Mouse (Mus musculus): ENCODE measurements around the gene Dppa3. TPM values are rescaled to one million over a fixed set of nuclear protein-coding genes. Genes with fewer than 3 reads are reported as not detected.

Gene Dppa3
- polyA plus RNA-seq, 1 experiment from 2014 or later: not detected

GRCm38 (mm10) chr6:122654301-122654700 lies 28.1 kb downstream of the Dppa3 start:
- Histone ChIP-seq H3K27ac (ENCODE audit: low read length) (no peak overlapping the region), H3K4me1 (ENCODE audit: control insufficient read depth, insufficient read depth, low read length) (no peaks in the 10 kb centered on the region), H3K4me2 (ENCODE audit: low read depth, low read length) (no peak overlapping the region), H3K27me3 (ENCODE audit: control insufficient read depth, insufficient read depth, low read length) (no peaks in the 10 kb centered on the region), H3K9ac (ENCODE audit: low read length) (no peak overlapping the region), H3K4me3 (replicated peaks; ENCODE audit: low read length) (no peak overlapping the region), H3K9me3 (replicated peaks; ENCODE audit: control insufficient read depth, low read length) (no peaks in the 10 kb centered on the region), H3K36me3 (ENCODE audit: control insufficient read depth, insufficient read depth, low read length) (no peaks in the 10 kb centered on the region)
- WGBS: 68% methylated on average over 6 of the region's 6 CpGs
- ATAC-seq (ENCODE audit: insufficient read depth, low FRiP score): no peak

DNA sequence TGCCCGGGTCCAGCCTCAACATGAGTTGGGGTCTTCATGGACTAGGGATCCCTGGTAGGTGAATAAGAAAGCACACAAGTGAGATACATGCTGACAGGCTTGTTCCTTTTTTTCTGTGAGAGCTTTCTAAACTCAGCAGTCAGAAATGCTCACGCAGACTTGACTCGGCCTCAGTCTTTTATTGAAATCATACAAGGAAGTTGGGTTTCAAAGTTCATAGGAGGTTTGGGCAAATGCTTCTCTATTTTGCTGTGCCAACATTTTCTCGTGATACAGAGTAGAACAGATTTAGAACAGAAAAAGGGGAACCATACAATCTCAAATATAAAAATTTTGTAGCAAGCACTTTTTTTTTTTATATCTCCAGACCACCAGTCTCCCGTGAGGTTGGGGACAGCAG lies 31.4 kb downstream of the Dppa3 start:
- H3K4me3 ChIP-seq (replicated peaks; ENCODE audit: low read length): no peak overlapping the region
- ATAC-seq (ENCODE audit: insufficient read depth, low FRiP score): no peak

DNA sequence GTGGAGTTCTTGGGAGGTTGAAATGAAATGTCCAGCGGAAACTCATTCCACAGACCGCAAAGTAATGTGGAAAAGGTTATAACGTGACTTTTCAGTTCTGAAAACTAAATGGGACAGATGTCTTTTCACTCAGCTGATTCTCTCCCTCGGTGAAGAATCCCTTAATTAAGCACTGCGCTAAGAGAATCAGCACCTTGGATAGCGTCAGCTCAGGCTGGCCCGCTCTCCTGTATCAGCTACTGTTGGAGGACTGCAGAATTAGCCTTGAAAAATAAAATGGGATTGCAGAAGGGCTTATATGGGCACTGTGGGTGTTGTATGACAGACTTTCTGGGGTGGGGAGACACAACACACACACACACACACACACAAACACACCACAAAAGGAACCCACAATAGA lies 33.4 kb downstream of the Dppa3 start:
- no peaks in the 10 kb centered on the region for H3K36me3 ChIP-seq (ENCODE audit: control insufficient read depth, insufficient read depth, low read length)
- H3K4me1 ChIP-seq (ENCODE audit: control insufficient read depth, insufficient read depth, low read length): no peaks in the 10 kb centered on the region
- H3K9ac ChIP-seq (ENCODE audit: low read length): no peak overlapping the region
- no peak overlapping the region for H3K4me3 ChIP-seq (replicated peaks; ENCODE audit: low read length)
- H3K9me3 ChIP-seq (replicated peaks; ENCODE audit: control insufficient read depth, low read length): no peaks in the 10 kb centered on the region
- H3K4me2 ChIP-seq (ENCODE audit: low read depth, low read length): no peak overlapping the region
- WGBS: 12% methylated on average over 7 of the region's 7 CpGs
- H3K27ac ChIP-seq (ENCODE audit: low read length): no peak overlapping the region
- no peaks in the 10 kb centered on the region; the same call in 1 of the 2 replicates for H3K27me3 ChIP-seq (ENCODE audit: control insufficient read depth, insufficient read depth, low read length)
- no peak for ATAC-seq (ENCODE audit: insufficient read depth, low FRiP score)

More for the DNA sequence above, 31.4 kb downstream of the Dppa3 start:
- Histone ChIP-seq H3K4me1 (ENCODE audit: control insufficient read depth, insufficient read depth, low read length) (no peaks in the 10 kb centered on the region), H3K27me3 (ENCODE audit: control insufficient read depth, insufficient read depth, low read length) (no peaks in the 10 kb centered on the region), H3K4me2 (ENCODE audit: low read depth, low read length) (no peak overlapping the region), H3K36me3 (ENCODE audit: control insufficient read depth, insufficient read depth, low read length) (no peaks in the 10 kb centered on the region), H3K9me3 (replicated peaks; ENCODE audit: control insufficient read depth, low read length) (no peaks in the 10 kb centered on the region), H3K27ac (ENCODE audit: low read length) (no peak overlapping the region), H3K9ac (ENCODE audit: low read length) (no peak overlapping the region)
- WGBS: 70% methylated on average over 5 of the region's 5 CpGs

GRCm38 (mm10) chr6:122660601-122661379 lies 34.6 kb downstream of the Dppa3 start:
- H3K9ac ChIP-seq (ENCODE audit: low read length): no peak overlapping the region
- no peak overlapping the region for H3K4me2 ChIP-seq (ENCODE audit: low read depth, low read length)
- no peak overlapping the region for H3K4me3 ChIP-seq (replicated peaks; ENCODE audit: low read length)
- ATAC-seq (ENCODE audit: insufficient read depth, low FRiP score): no peak
- no peak overlapping the region for H3K27ac ChIP-seq (ENCODE audit: low read length)
- WGBS: 31% methylated on average over 8 of the region's 8 CpGs
- H3K36me3 ChIP-seq (ENCODE audit: control insufficient read depth, insufficient read depth, low read length): no peaks in the 10 kb centered on the region
- H3K27me3 ChIP-seq (ENCODE audit: control insufficient read depth, insufficient read depth, low read length): no peaks in the 10 kb centered on the region; the same call in 1 of the 2 replicates
- H3K9me3 ChIP-seq (replicated peaks; ENCODE audit: control insufficient read depth, low read length): no peaks in the 10 kb centered on the region
- H3K4me1 ChIP-seq (ENCODE audit: control insufficient read depth, insufficient read depth, low read length): no peaks in the 10 kb centered on the region

- 29% methylated on average over 22 of the region's 22 CpGs for WGBS
- H3K27ac ChIP-seq (ENCODE audit: low read length): no peak overlapping the region
- no peak overlapping the region for H3K4me2 ChIP-seq (ENCODE audit: low read depth, low read length)
- H3K9ac ChIP-seq (ENCODE audit: low read length): no peak overlapping the region
- no peaks in the 10 kb centered on the region; the same call in 1 of the 2 replicates for H3K27me3 ChIP-seq (ENCODE audit: control insufficient read depth, insufficient read depth, low read length)
- no peaks in the 10 kb centered on the region for H3K9me3 ChIP-seq (replicated peaks; ENCODE audit: control insufficient read depth, low read length)
- H3K4me1 ChIP-seq (ENCODE audit: control insufficient read depth, insufficient read depth, low read length): no peaks in the 10 kb centered on the region
- H3K4me3 ChIP-seq (replicated peaks; ENCODE audit: low read length): no peak overlapping the region
- 0 out of 2 replicates have a peak, but pooled peaks have one; percentile 41 for ATAC-seq (ENCODE audit: insufficient read depth, low FRiP score)
- no peaks in the 10 kb centered on the region for H3K36me3 ChIP-seq (ENCODE audit: control insufficient read depth, insufficient read depth, low read length)
Observed at GRCm38 (mm10) chr6:122662551-122663264, 36.5 kb downstream of the Dppa3 start.

DNA sequence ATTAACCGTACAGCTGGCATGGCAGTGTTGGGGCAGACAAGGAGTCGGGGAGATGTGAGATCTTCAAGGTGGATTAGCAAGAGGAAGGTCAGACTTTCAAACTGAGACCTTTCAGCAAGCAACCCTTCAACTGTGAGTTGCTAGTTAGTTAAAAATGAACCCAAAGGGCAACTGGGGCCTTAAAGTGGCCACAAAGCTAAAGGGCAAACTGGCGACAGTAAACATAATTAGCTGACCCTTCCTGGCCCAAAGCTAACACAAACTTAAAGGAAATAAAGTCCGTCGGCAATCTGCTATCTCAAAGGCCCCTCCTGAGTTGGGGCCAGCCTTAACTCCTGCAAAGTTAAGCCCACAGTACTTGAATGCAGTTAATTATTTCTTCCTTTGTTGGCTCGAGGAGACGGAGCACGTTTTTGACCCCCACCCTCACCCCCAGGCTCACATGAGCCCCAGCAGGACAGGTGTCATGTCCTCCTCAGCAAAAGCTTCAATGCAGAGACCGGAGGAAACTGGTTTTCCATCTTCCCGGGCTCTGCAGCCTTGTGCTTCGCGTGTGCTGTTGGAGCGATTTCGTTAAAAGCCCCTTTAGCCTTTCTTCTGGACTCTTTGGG lies 37.5 kb downstream of the Dppa3 start:
- ATAC-seq (ENCODE audit: insufficient read depth, low FRiP score): no peak
- WGBS: 31% methylated on average over 14 of the region's 14 CpGs
- H3K4me1 ChIP-seq (ENCODE audit: control insufficient read depth, insufficient read depth, low read length): no peaks in the 10 kb centered on the region
- H3K27me3 ChIP-seq (ENCODE audit: control insufficient read depth, insufficient read depth, low read length): no peaks in the 10 kb centered on the region; the same call in 1 of the 2 replicates
- no peak overlapping the region for H3K27ac ChIP-seq (ENCODE audit: low read length)
- H3K36me3 ChIP-seq (ENCODE audit: control insufficient read depth, insufficient read depth, low read length): no peaks in the 10 kb centered on the region
- no peaks in the 10 kb centered on the region for H3K9me3 ChIP-seq (replicated peaks; ENCODE audit: control insufficient read depth, low read length)
- no peak overlapping the region for H3K4me3 ChIP-seq (replicated peaks; ENCODE audit: low read length)
- H3K9ac ChIP-seq (ENCODE audit: low read length): no peak overlapping the region
- no peak overlapping the region for H3K4me2 ChIP-seq (ENCODE audit: low read depth, low read length)

DNA sequence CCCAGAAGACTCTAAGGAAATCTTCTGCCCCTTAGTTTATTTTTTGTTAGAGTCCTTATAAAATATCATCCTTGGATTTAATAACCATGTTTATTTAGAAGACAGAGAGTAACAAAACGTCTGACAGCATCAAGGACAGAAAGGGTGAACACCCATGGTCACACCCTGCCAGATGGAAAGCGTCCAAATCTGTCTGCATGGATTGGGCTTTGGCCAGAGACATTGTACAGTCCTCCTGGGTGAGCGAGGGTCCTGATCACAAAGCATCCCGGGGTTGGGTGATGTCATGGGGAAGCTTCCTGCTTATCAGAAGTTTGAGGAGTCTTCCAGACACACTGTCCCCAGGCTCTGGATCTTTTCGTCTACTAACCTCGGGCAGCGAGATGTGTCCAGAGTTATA lies 39.7 kb downstream of the Dppa3 start:
- no peak for ATAC-seq (ENCODE audit: insufficient read depth, low FRiP score)
- WGBS: 49% methylated on average over 7 of the region's 7 CpGs

DNA sequence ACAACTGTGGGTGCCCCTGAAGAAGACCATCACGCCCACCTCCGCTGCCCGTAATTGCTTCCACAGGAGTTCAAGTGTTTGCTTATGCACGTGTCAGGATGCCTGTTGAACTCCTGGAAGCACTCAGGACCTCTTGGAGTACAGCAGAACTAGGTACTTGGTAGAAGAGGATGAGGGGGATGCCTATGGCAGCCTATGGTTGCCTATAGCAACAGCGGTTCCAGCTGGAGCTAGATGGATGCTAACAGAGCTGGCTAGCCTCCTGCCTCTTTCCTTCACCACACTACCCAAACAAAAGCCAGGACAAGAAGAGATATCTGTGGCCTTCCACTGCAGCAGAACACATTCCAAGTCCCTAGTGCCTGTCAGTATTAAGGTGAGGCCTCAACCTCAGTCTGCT lies 41.5 kb downstream of the Dppa3 start:
- no peaks in the 10 kb centered on the region for H3K36me3 ChIP-seq (ENCODE audit: control insufficient read depth, insufficient read depth, low read length)
- H3K27ac ChIP-seq (ENCODE audit: low read length): no peak overlapping the region
- peaks cover 4% of the 10 kb centered on the region; the same call in 1 of the 2 replicates for H3K4me1 ChIP-seq (ENCODE audit: control insufficient read depth, insufficient read depth, low read length)
- ATAC-seq (ENCODE audit: insufficient read depth, low FRiP score): no peak
- H3K27me3 ChIP-seq (ENCODE audit: control insufficient read depth, insufficient read depth, low read length): no peaks in the 10 kb centered on the region; the same call in 1 of the 2 replicates
- H3K9me3 ChIP-seq (replicated peaks; ENCODE audit: control insufficient read depth, low read length): no peaks in the 10 kb centered on the region
- 71% methylated on average over 5 of the region's 5 CpGs for WGBS
- H3K4me2 ChIP-seq (ENCODE audit: low read depth, low read length): no peak overlapping the region
- H3K9ac ChIP-seq (ENCODE audit: low read length): no peak overlapping the region
- H3K4me3 ChIP-seq (replicated peaks; ENCODE audit: low read length): no peak overlapping the region

More for the DNA sequence above, 39.7 kb downstream of the Dppa3 start:
- H3K4me3 ChIP-seq (replicated peaks; ENCODE audit: low read length): no peak overlapping the region
- no peak overlapping the region for H3K27ac ChIP-seq (ENCODE audit: low read length)
- H3K36me3 ChIP-seq (ENCODE audit: control insufficient read depth, insufficient read depth, low read length): no peaks in the 10 kb centered on the region
- no peak overlapping the region for H3K4me2 ChIP-seq (ENCODE audit: low read depth, low read length)
- H3K27me3 ChIP-seq (ENCODE audit: control insufficient read depth, insufficient read depth, low read length): no peaks in the 10 kb centered on the region; the same call in 1 of the 2 replicates
- no peaks in the 10 kb centered on the region for H3K9me3 ChIP-seq (replicated peaks; ENCODE audit: control insufficient read depth, low read length)
- H3K4me1 ChIP-seq (ENCODE audit: control insufficient read depth, insufficient read depth, low read length): peaks cover 4% of the 10 kb centered on the region; the same call in 1 of the 2 replicates
- no peak overlapping the region for H3K9ac ChIP-seq (ENCODE audit: low read length)

- Histone ChIP-seq H3K4me1 (ENCODE audit: control insufficient read depth, insufficient read depth, low read length) (peaks cover 4% of the 10 kb centered on the region; the same call in 1 of the 2 replicates), H3K9me3 (replicated peaks; ENCODE audit: control insufficient read depth, low read length) (no peaks in the 10 kb centered on the region), H3K27ac (ENCODE audit: low read length) (no peak overlapping the region), H3K27me3 (ENCODE audit: control insufficient read depth, insufficient read depth, low read length) (no peaks in the 10 kb centered on the region), H3K9ac (ENCODE audit: low read length) (no peak overlapping the region), H3K36me3 (ENCODE audit: control insufficient read depth, insufficient read depth, low read length) (no peaks in the 10 kb centered on the region), H3K4me2 (ENCODE audit: low read depth, low read length) (no peak overlapping the region), H3K4me3 (replicated peaks; ENCODE audit: low read length) (no peak overlapping the region)
- no peak for ATAC-seq (ENCODE audit: insufficient read depth, low FRiP score)
- 70% methylated on average over 5 of the region's 5 CpGs for whole genome bisulfite sequencing
Observed at GRCm38 (mm10) chr6:122668823-122669222, 42.6 kb downstream of the Dppa3 start.
